Mouse (Mus musculus) liver, embryonic 14.5 days (tissue): ENCODE data around the gene Spta1.

Experiments used
- CTCF ChIP-seq: IDR thresholded peaks from 2 replicates; pipeline ENCODE4 v1.5.1; 2016; ENCODE audit warnings: antibody characterized with exemption, low read depth, control low read depth
- EP300 ChIP-seq: IDR thresholded peaks from 2 replicates; pipeline ENCODE4 v1.6.1; 2016; ENCODE audit warnings: antibody characterized with exemption, low read depth

DNA sequence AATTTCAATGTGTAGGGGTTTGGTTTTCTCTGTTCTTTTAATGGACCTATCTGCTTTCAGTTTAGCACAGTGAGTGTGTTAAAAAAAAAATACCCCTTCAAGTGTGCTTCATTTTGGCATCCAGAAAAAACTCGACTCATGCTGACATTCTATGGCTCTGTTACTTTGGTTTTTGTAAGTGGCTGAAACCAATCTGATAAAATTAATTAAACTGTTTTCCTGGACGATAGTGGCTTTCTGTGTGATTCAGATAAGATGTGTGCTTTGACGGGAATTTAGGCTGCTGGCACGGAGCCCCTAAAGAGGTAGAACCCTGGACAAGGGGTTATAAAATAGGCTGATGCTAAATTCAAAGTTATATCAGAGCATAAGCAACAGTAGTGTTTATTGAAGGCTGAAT is 96.6 kb downstream of the Spta1 start:
- TF ChIP-seq CTCF (no peak), EP300 (no peak)
